Mouse (Mus musculus): ENCODE results near the gene Krit1.

DNA sequence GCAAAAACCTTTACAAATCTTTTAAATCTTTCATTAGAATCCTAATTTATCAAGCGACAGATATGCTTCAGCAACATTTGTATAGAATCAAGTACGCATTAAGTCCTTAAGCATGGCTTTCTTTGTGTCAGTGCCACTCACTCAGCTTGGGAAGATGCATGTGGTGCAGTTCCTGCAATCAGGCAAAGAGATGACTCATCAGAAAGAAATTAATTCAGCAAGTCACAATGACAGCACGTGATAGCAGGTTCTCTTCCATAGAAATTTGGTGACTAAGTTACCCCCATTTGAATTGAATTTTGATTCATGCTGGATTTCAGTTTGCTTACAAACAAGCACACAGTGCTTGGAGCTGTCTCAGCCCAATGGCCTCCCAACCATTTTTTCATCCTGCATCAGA lies 70.5 kb downstream of the Krit1 start:
- TF ChIP-seq CTCF (IDR thresholded peaks at IDR 0.05; ENCODE audit: insufficient read depth, low read depth, low read length) = no peak
- no peak for TF ChIP-seq POLR2A (IDR thresholded peaks at IDR 0.05; ENCODE audit: insufficient read depth, low read depth, low read length)

All from olfactory bulb, adult 2 months (tissue).